Comparison of ENCODE assay signal across 19 mouse cellular contexts in the genomic region with DNA sequence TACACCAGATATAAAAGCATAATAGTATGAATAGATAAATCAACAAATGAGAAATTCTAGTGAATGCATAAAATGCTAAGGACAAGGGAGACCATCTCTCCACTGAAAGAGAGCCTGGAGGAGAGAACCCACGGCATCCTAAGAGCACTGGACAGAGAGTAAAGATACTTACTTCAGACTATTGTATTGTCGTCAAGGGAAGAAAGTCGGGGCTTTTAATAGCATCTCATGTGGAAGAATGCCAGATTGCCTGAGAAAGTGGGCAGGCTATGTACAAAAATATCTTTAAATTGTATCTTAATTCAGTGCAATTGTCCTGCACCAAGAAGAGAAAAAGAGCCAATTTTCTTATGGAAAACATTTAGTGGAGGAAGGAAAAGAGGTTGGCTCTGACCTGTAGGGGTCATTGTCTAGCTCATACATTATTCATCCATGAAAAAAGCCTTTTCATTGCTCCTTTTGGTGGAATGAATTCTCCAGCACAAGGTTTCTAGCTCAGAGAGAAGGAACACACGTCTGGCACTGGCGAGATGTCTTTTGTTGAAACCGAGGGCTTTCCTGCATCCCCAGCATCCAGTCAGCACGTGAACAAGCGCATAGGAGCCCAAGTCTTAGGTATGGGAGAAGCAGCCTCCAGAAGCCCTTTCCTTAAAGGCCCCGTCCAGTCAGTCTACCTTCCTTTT. TPM values are rescaled to one million over a fixed set of nuclear protein-coding genes. Genes with fewer than 3 reads are reported as not detected.
A peak's percentile ranks its signal among the peaks of the same experiment; 100 is the strongest.
DNase-seq lines count a peak whose midpoint lies in the region; ATAC-seq and TF ChIP-seq lines count a peak whose summit lies in the region.
"Had no signal": no experiment of that assay in that cellular context is flagged by ENCODE, and none has a peak within 500 bp of the region (broad histone marks: within the 10 kb centered on the region; RNA-seq: fewer than 3 reads in every experiment).

No protein-coding gene starts in this region.

- no peak overlapping the region for H3K9ac ChIP-seq in forebrain, embryonic 16.5 days (replicated peaks; ENCODE audit: low read depth, low read length)
- H3K9ac ChIP-seq in midbrain, embryonic 15.5 days, result no peak overlapping the region
- no peak overlapping the region for H3K9ac ChIP-seq in stomach, postnatal 0 days (ENCODE audit: low read length)

- no peaks in the 10 kb centered on the region for H3K27me3 ChIP-seq in forebrain, embryonic 16.5 days (replicated peaks; ENCODE audit: control insufficient read depth, insufficient read depth, low read length)
- H3K27me3 ChIP-seq in midbrain, embryonic 15.5 days (replicated peaks), result no peaks in the 10 kb centered on the region
- no peaks in the 10 kb centered on the region for H3K27me3 ChIP-seq in stomach, postnatal 0 days (ENCODE audit: control insufficient read depth, insufficient read depth, low read length)
- H3K27me3 ChIP-seq: CH12.LX had no signal

- no peak overlapping the region for H3K4me3 ChIP-seq in forebrain, embryonic 16.5 days (replicated peaks; ENCODE audit: low read length)
- no peak overlapping the region for H3K4me3 ChIP-seq in midbrain, embryonic 15.5 days
- H3K4me3 ChIP-seq in stomach, postnatal 0 days (ENCODE audit: low read depth, low read length), result no peak overlapping the region
- H3K4me3 ChIP-seq: heart, embryonic 10.5 days; limb, embryonic 10.5 days had no signal

- no peak overlapping the region for H3K27ac ChIP-seq in forebrain, embryonic 16.5 days (ENCODE audit: low read length)
- 0 out of 2 replicates have a peak overlapping the region, but pooled peaks have one; percentile 15 for H3K27ac ChIP-seq in midbrain, embryonic 15.5 days
- no peak overlapping the region for H3K27ac ChIP-seq in stomach, postnatal 0 days (replicated peaks)
- H3K27ac ChIP-seq: heart, embryonic 10.5 days; limb, embryonic 10.5 days had no signal

- no peak for TF ChIP-seq CTCF in stomach, postnatal 0 days (IDR thresholded peaks at IDR 0.05; ENCODE audit: low read depth)

- no peak for TF ChIP-seq EP300 in stomach, postnatal 0 days (optimal IDR thresholded peaks at IDR 0.05)

- WGBS in forebrain, embryonic 16.5 days, result 7% methylated on average over 9 of the region's 9 CpGs
- 15% methylated on average over 9 of the region's 9 CpGs for WGBS in midbrain, embryonic 15.5 days
- 67% methylated on average over 9 of the region's 9 CpGs for WGBS in stomach, postnatal 0 days

- H3K4me2 ChIP-seq in forebrain, embryonic 16.5 days (ENCODE audit: low read length), result no peak overlapping the region
- H3K4me2 ChIP-seq in midbrain, embryonic 15.5 days, result no peak overlapping the region
- H3K4me2 ChIP-seq in stomach, postnatal 0 days (replicated peaks; ENCODE audit: low read depth), result no peak overlapping the region
- H3K4me2 ChIP-seq: liver, embryonic 11.5 days had no signal

- H3K36me3 ChIP-seq in forebrain, embryonic 16.5 days (ENCODE audit: control insufficient read depth, insufficient read depth), result no peaks in the 10 kb centered on the region
- H3K36me3 ChIP-seq in midbrain, embryonic 15.5 days (replicated peaks), result no peaks in the 10 kb centered on the region
- H3K36me3 ChIP-seq in stomach, postnatal 0 days (ENCODE audit: control insufficient read depth, insufficient read depth, low read length), result no peaks in the 10 kb centered on the region
- H3K36me3 ChIP-seq: heart, embryonic 10.5 days; limb, embryonic 10.5 days had no signal

- H3K4me1 ChIP-seq in forebrain, embryonic 16.5 days (replicated peaks; ENCODE audit: control insufficient read depth, insufficient read depth, low read length), result peaks cover 10% of the 10 kb centered on the region
- 0 out of 2 replicates have a peak, but pooled peaks cover 3% of the 10 kb centered on the region for H3K4me1 ChIP-seq in midbrain, embryonic 15.5 days
- no peaks in the 10 kb centered on the region for H3K4me1 ChIP-seq in stomach, postnatal 0 days (replicated peaks; ENCODE audit: control insufficient read depth, insufficient read depth)
- H3K4me1 ChIP-seq: heart, embryonic 10.5 days had no signal

- peak; percentile 47 for ATAC-seq in forebrain, embryonic 16.5 days
- 0 out of 2 replicates have a peak, but pooled peaks have one; percentile 54 for ATAC-seq in midbrain, embryonic 15.5 days (replicated peaks)
- no peak for ATAC-seq in stomach, postnatal 0 days (ENCODE audit: low FRiP score, low TSS enrichment)

- H3K9me3 ChIP-seq in forebrain, embryonic 16.5 days (ENCODE audit: control insufficient read depth, low read length), result no peaks in the 10 kb centered on the region
- H3K9me3 ChIP-seq in midbrain, embryonic 15.5 days, result no peaks in the 10 kb centered on the region
- no peaks in the 10 kb centered on the region for H3K9me3 ChIP-seq in stomach, postnatal 0 days (ENCODE audit: control insufficient read depth, low read length)
- H3K9me3 ChIP-seq: heart, embryonic 10.5 days; limb, embryonic 10.5 days had no signal

- DNase-seq in heart, adult 11 months, result peak; percentile 61
- no peak for DNase-seq in heart, adult 9 months (ENCODE audit: low spot score in 2 of 2)
- peak; percentile 26 for DNase-seq in embryo, embryonic 11 days
- no peak for DNase-seq in adrenal gland, adult 18-20 months (ENCODE audit: low spot score in 2 of 2)
- DNase-seq in stomach, postnatal 0 days (ENCODE audit: low spot score), result no peak
- no peak for DNase-seq in layer of hippocampus, adult 9-11 months
- DNase-seq: adrenal gland, postnatal 10 days; cerebellum, adult 8-10 months; gastrocnemius, postnatal 14 days; heart, postnatal 10 days; kidney, adult 9 months; lung, adult 2 months; lung, postnatal 4 days had no signal

RNA-seq across cellular contexts. Expression of gene Fzd1, which starts 15.4 kb away (rescaled TPM):
- polyA plus RNA-seq in forebrain, embryonic 16.5 days (2015; fragmentation: Nextera tagmentation; extraction: Ambion mirVana), result 13.0 and 15.1 TPM in 2 replicates
- 33.2 and 38.9 TPM in 2 replicates for polyA plus RNA-seq in midbrain, embryonic 15.5 days (2015; fragmentation: Nextera tagmentation; extraction: Ambion mirVana)
- 10 to 100 TPM; 14.4 to 14.5 TPM for total RNA-seq in adrenal gland, adult 18-20 months (2021)
- polyA plus RNA-seq in stomach, postnatal 0 days (2015; fragmentation: Nextera tagmentation; extraction: Ambion mirVana), result 18.5 and 19.6 TPM in 2 replicates
- total RNA-seq: CH12.LX had no signal

Comparison
In these comparisons a context has a peak if more than half of its experiments do, and no peak if none do; other contexts are left out.
1. DNase-seq: peak in heart, adult 11 months (single experiment) and embryo, embryonic 11 days (single experiment); none in heart, adult 9 months (0 of 2), adrenal gland, adult 18-20 months (0 of 2), stomach, postnatal 0 days (single experiment) and layer of hippocampus, adult 9-11 months (single experiment).